Mouse (Mus musculus): Measurements from ENCODE around the gene Atg9a.
A peak's percentile ranks its signal among the peaks of the same experiment; 100 is the strongest.

GRCm38 (mm10) chr1:75180105-75180590, 11.8 kb downstream of the Atg9a start, which contains the start of gene Abcb6:
- TF ChIP-seq EP300 (IDR thresholded peaks at IDR 0.05; ENCODE audit: insufficient read depth, low read depth, low read length) (no peak), POLR2A (IDR thresholded peaks at IDR 0.05; ENCODE audit: insufficient read depth, low read length) (peak; percentile 10), CTCF (IDR thresholded peaks at IDR 0.05; ENCODE audit: low read depth, low read length) (no peak)

Measured in ES-Bruce4 (cell line).